Mouse (Mus musculus): ENCODE measurements around the gene Dut.

Dut gene

GRCm38 (mm10) chr2:125228472-125229409 is 18.2 kb upstream of the Dut start:
- TF ChIP-seq POU5F1 (IDR thresholded peaks at IDR 0.05; ENCODE audit: borderline replicate concordance, low read length) (no peak), NANOG (IDR thresholded peaks at IDR 0.05; ENCODE audit: borderline replicate concordance, low read length) (no peak), CTCF (conservative IDR thresholded peaks at IDR 0.05; ENCODE audit: low read length) (no peak)
- Histone ChIP-seq H3K36me3 (ENCODE audit: insufficient read depth, low read length) (no peaks in the 10 kb centered on the region), H3K4me1 (replicated peaks; ENCODE audit: low read depth, low read length) (no peaks in the 10 kb centered on the region), H3K27me3 (ENCODE audit: insufficient read depth, low read length) (no peaks in the 10 kb centered on the region), H3K4me3 (replicated peaks; ENCODE audit: low read length) (no peak overlapping the region), H3K9me3 (ENCODE audit: low read length) (0 out of 2 replicates have a peak, but pooled peaks cover 2% of the 10 kb centered on the region)

- TF ChIP-seq NANOG (IDR thresholded peaks at IDR 0.05; ENCODE audit: borderline replicate concordance, low read length) (no peak), CTCF (conservative IDR thresholded peaks at IDR 0.05; ENCODE audit: low read length) (no peak), POU5F1 (IDR thresholded peaks at IDR 0.05; ENCODE audit: borderline replicate concordance, low read length) (no peak)
- Histone ChIP-seq H3K4me3 (replicated peaks; ENCODE audit: low read length) (no peak overlapping the region), H3K36me3 (ENCODE audit: insufficient read depth, low read length) (no peaks in the 10 kb centered on the region), H3K27me3 (ENCODE audit: insufficient read depth, low read length) (no peaks in the 10 kb centered on the region), H3K9me3 (ENCODE audit: low read length) (peaks cover 8% of the 10 kb centered on the region; the same call in 1 of the 2 replicates), H3K4me1 (replicated peaks; ENCODE audit: low read depth, low read length) (no peaks in the 10 kb centered on the region)
These were observed 14.8 kb upstream of the Dut start for GRCm38 (mm10) chr2:125232183-125232582.

GRCm38 (mm10) chr2:125233537-125233936 is 13.5 kb upstream of the Dut start:
- Histone ChIP-seq H3K9me3 (ENCODE audit: low read length) (peaks cover 8% of the 10 kb centered on the region; the same call in 1 of the 2 replicates), H3K4me1 (replicated peaks; ENCODE audit: low read depth, low read length) (no peaks in the 10 kb centered on the region), H3K36me3 (ENCODE audit: insufficient read depth, low read length) (no peaks in the 10 kb centered on the region), H3K27me3 (ENCODE audit: insufficient read depth, low read length) (no peaks in the 10 kb centered on the region), H3K4me3 (replicated peaks; ENCODE audit: low read length) (no peak overlapping the region)
- TF ChIP-seq CTCF (conservative IDR thresholded peaks at IDR 0.05; ENCODE audit: low read length) (no peak), NANOG (IDR thresholded peaks at IDR 0.05; ENCODE audit: borderline replicate concordance, low read length) (no peak), POU5F1 (IDR thresholded peaks at IDR 0.05; ENCODE audit: borderline replicate concordance, low read length) (no peak)

- H3K4me3 ChIP-seq (replicated peaks; ENCODE audit: low read length): no peak overlapping the region
- H3K4me1 ChIP-seq (replicated peaks; ENCODE audit: low read depth, low read length): no peaks in the 10 kb centered on the region
- no peaks in the 10 kb centered on the region for H3K36me3 ChIP-seq (ENCODE audit: insufficient read depth, low read length)
- peaks cover 8% of the 10 kb centered on the region; the same call in 1 of the 2 replicates for H3K9me3 ChIP-seq (ENCODE audit: low read length)
- no peak for TF ChIP-seq CTCF (conservative IDR thresholded peaks at IDR 0.05; ENCODE audit: low read length)
- H3K27me3 ChIP-seq (ENCODE audit: insufficient read depth, low read length): no peaks in the 10 kb centered on the region
These were observed 12.9 kb upstream of the Dut start for GRCm38 (mm10) chr2:125234049-125234448.

GRCm38 (mm10) chr2:125245545-125246285 is 1.3 kb upstream of the Dut start:
- no peak overlapping the region for H3K4me3 ChIP-seq (replicated peaks; ENCODE audit: low read length)
- peaks cover 25% of the 10 kb centered on the region for H3K36me3 ChIP-seq (ENCODE audit: insufficient read depth, low read length)
- no peaks in the 10 kb centered on the region for H3K27me3 ChIP-seq (ENCODE audit: insufficient read depth, low read length)
- no peaks in the 10 kb centered on the region for H3K4me1 ChIP-seq (replicated peaks; ENCODE audit: low read depth, low read length)
- TF ChIP-seq NANOG (IDR thresholded peaks at IDR 0.05; ENCODE audit: borderline replicate concordance, low read length) (no peak), POU5F1 (IDR thresholded peaks at IDR 0.05; ENCODE audit: borderline replicate concordance, low read length) (no peak), CTCF (conservative IDR thresholded peaks at IDR 0.05; ENCODE audit: low read length) (no peak)
- peaks cover 69% of the 10 kb centered on the region for H3K9me3 ChIP-seq (ENCODE audit: low read length)

- no peak for TF ChIP-seq CTCF (conservative IDR thresholded peaks at IDR 0.05; ENCODE audit: low read length)
- TF ChIP-seq POU5F1 (IDR thresholded peaks at IDR 0.05; ENCODE audit: borderline replicate concordance, low read length): no peak
- no peak for TF ChIP-seq NANOG (IDR thresholded peaks at IDR 0.05; ENCODE audit: borderline replicate concordance, low read length)
- H3K4me1 ChIP-seq (replicated peaks; ENCODE audit: low read depth, low read length): no peaks in the 10 kb centered on the region
- no peaks in the 10 kb centered on the region for H3K27me3 ChIP-seq (ENCODE audit: insufficient read depth, low read length)
- H3K9me3 ChIP-seq (ENCODE audit: low read length): peaks cover 79% of the 10 kb centered on the region
- peaks cover 35% of the 10 kb centered on the region for H3K36me3 ChIP-seq (ENCODE audit: insufficient read depth, low read length)
- H3K4me3 ChIP-seq (replicated peaks; ENCODE audit: low read length): peak overlapping the region; percentile 45; the same call in 1 of the 2 replicates
These were observed 321 bp upstream of the Dut start for GRCm38 (mm10) chr2:125246669-125247068.

- H3K9me3 ChIP-seq (ENCODE audit: low read length): peaks cover 82% of the 10 kb centered on the region
- H3K4me1 ChIP-seq (replicated peaks; ENCODE audit: low read depth, low read length): no peaks in the 10 kb centered on the region
- H3K27me3 ChIP-seq (ENCODE audit: insufficient read depth, low read length): no peaks in the 10 kb centered on the region
- H3K4me3 ChIP-seq (replicated peaks; ENCODE audit: low read length): peak overlapping the region; percentile 91
- peaks cover 47% of the 10 kb centered on the region for H3K36me3 ChIP-seq (ENCODE audit: insufficient read depth, low read length)
- no peak for TF ChIP-seq POU5F1 (IDR thresholded peaks at IDR 0.05; ENCODE audit: borderline replicate concordance, low read length)
- no peak for TF ChIP-seq NANOG (IDR thresholded peaks at IDR 0.05; ENCODE audit: borderline replicate concordance, low read length)
- TF ChIP-seq CTCF (conservative IDR thresholded peaks at IDR 0.05; ENCODE audit: low read length): no peak
These were observed 909 bp downstream of the Dut start for GRCm38 (mm10) chr2:125247962-125248235.

GRCm38 (mm10) chr2:125248256-125248655 is 1.3 kb downstream of the Dut start:
- no peaks in the 10 kb centered on the region for H3K4me1 ChIP-seq (replicated peaks; ENCODE audit: low read depth, low read length)
- no peak for TF ChIP-seq CTCF (conservative IDR thresholded peaks at IDR 0.05; ENCODE audit: low read length)
- TF ChIP-seq NANOG (IDR thresholded peaks at IDR 0.05; ENCODE audit: borderline replicate concordance, low read length): no peak
- no peak for TF ChIP-seq POU5F1 (IDR thresholded peaks at IDR 0.05; ENCODE audit: borderline replicate concordance, low read length)
- H3K27me3 ChIP-seq (ENCODE audit: insufficient read depth, low read length): no peaks in the 10 kb centered on the region
- peaks cover 51% of the 10 kb centered on the region for H3K36me3 ChIP-seq (ENCODE audit: insufficient read depth, low read length)
- peak overlapping the region; percentile 91 for H3K4me3 ChIP-seq (replicated peaks; ENCODE audit: low read length)
- H3K9me3 ChIP-seq (ENCODE audit: low read length): peaks cover 83% of the 10 kb centered on the region
